Mouse (Mus musculus): ENCODE data around the gene Samm50. TPM values are rescaled to one million over a fixed set of nuclear protein-coding genes. Genes with fewer than 3 reads are reported as not detected.

Samm50 gene
- total and polyA plus RNA-seq, 2 experiments from 2014 or later: 39.7 to 90.9 TPM

- ATAC-seq (ENCODE audit: low FRiP score): peak; percentile 58
- no peaks in the 10 kb centered on the region for H3K27me3 ChIP-seq (ENCODE audit: insufficient read depth, low read length)
- H3K9me3 ChIP-seq (ENCODE audit: low read length): no peaks in the 10 kb centered on the region
- peak; percentile 94 for DNase-seq (ENCODE audit: low spot score)
- 1% methylated on average over 28 of the region's 28 CpGs for WGBS
- TF ChIP-seq CTCF (IDR thresholded peaks at IDR 0.05): peak; percentile 28
- H3K27ac ChIP-seq (ENCODE audit: low read depth, low read length): peak overlapping the region; percentile 77
- H3K4me1 ChIP-seq (ENCODE audit: insufficient read depth, low read length): 0 out of 2 replicates have a peak, but pooled peaks cover 4% of the 10 kb centered on the region
- peak overlapping the region; percentile 73 for H3K4me2 ChIP-seq (ENCODE audit: low read depth, low read length, poor library complexity, severe bottlenecking)
- no peaks in the 10 kb centered on the region for H3K36me3 ChIP-seq (ENCODE audit: insufficient read depth, low read length)
- H3K4me3 ChIP-seq (ENCODE audit: low read depth, low read length): peak overlapping the region; percentile 58
- peak overlapping the region; percentile 75 for H3K9ac ChIP-seq (replicated peaks; ENCODE audit: low read length, poor library complexity, severe bottlenecking)
Observed at GRCm38 (mm10) chr15:84168170-84169161, 23.6 kb upstream of the Samm50 start.

DNA sequence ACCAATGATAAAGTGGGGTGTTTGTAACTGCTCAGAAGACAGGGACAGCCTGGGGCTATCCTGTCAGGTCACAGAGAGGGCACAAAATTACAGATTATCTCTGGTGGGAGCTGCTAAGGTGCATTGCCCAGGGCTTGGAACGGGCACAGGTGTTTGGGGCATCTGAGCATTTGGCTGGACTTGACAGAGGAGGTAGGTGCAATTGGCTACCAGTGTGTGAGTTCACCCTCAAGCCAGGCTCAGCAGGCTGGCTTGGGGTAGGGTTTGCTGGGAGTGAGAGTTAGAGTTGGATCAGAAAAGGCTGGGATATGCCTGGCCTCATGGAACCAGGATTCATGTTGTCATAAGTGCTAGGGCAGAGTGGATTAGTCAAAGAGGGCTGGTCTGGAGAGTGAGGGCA, 22.5 kb upstream of the Samm50 start:
- DNase-seq (ENCODE audit: low spot score) (no peak), ATAC-seq (ENCODE audit: low FRiP score) (no peak)
- H3K4me2 ChIP-seq (ENCODE audit: low read depth, low read length, poor library complexity, severe bottlenecking): peak overlapping the region; percentile 73
- no peaks in the 10 kb centered on the region for H3K9me3 ChIP-seq (ENCODE audit: low read length)
- H3K36me3 ChIP-seq (ENCODE audit: insufficient read depth, low read length): peaks cover 3% of the 10 kb centered on the region; the same call in 1 of the 2 replicates
- H3K4me3 ChIP-seq (ENCODE audit: low read depth, low read length): no peak overlapping the region
- no peak overlapping the region for H3K9ac ChIP-seq (replicated peaks; ENCODE audit: low read length, poor library complexity, severe bottlenecking)
- WGBS: 70% methylated on average over 1 of the region's 1 CpGs
- no peak overlapping the region for H3K27ac ChIP-seq (ENCODE audit: low read depth, low read length)
- H3K27me3 ChIP-seq (ENCODE audit: insufficient read depth, low read length): no peaks in the 10 kb centered on the region
- TF ChIP-seq CTCF (IDR thresholded peaks at IDR 0.05): no peak
- H3K4me1 ChIP-seq (ENCODE audit: insufficient read depth, low read length): 0 out of 2 replicates have a peak, but pooled peaks cover 4% of the 10 kb centered on the region

DNA sequence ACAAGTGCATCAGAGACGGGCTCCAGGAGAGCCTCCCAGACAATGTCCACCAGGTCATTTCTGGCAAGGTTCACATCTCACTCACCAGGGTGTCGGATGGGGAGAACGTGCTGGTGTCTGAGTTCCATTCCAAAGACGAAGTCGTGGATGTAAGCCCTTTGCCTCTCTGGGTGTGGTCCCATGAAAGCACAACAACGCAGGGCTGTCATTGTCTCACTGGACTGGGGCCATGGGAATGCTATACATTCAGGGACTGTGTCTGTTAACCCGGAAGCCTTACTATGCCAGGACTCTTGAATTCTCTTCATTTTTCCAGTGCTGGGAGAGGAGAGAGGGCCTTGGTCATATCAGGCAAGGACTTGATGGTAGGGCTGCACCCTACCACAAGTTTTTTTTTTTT, 20.9 kb upstream of the Samm50 start:
- WGBS: 85% methylated on average over 7 of the region's 7 CpGs
- Histone ChIP-seq H3K27ac (ENCODE audit: low read depth, low read length) (no peak overlapping the region), H3K36me3 (ENCODE audit: insufficient read depth, low read length) (peaks cover 9% of the 10 kb centered on the region; the same call in 1 of the 2 replicates), H3K9ac (replicated peaks; ENCODE audit: low read length, poor library complexity, severe bottlenecking) (no peak overlapping the region), H3K9me3 (ENCODE audit: low read length) (no peaks in the 10 kb centered on the region), H3K4me3 (ENCODE audit: low read depth, low read length) (no peak overlapping the region), H3K4me1 (ENCODE audit: insufficient read depth, low read length) (0 out of 2 replicates have a peak, but pooled peaks cover 4% of the 10 kb centered on the region), H3K4me2 (ENCODE audit: low read depth, low read length, poor library complexity, severe bottlenecking) (no peak overlapping the region), H3K27me3 (ENCODE audit: insufficient read depth, low read length) (no peaks in the 10 kb centered on the region)
- TF ChIP-seq CTCF (IDR thresholded peaks at IDR 0.05): no peak
- ATAC-seq (ENCODE audit: low FRiP score) (no peak), DNase-seq (ENCODE audit: low spot score) (no peak)

- Histone ChIP-seq H3K9me3 (ENCODE audit: low read length) (no peaks in the 10 kb centered on the region), H3K27me3 (ENCODE audit: insufficient read depth, low read length) (no peaks in the 10 kb centered on the region), H3K4me3 (ENCODE audit: low read depth, low read length) (no peak overlapping the region), H3K36me3 (ENCODE audit: insufficient read depth, low read length) (peaks cover 26% of the 10 kb centered on the region), H3K4me2 (ENCODE audit: low read depth, low read length, poor library complexity, severe bottlenecking) (no peak overlapping the region), H3K27ac (ENCODE audit: low read depth, low read length) (no peak overlapping the region), H3K9ac (replicated peaks; ENCODE audit: low read length, poor library complexity, severe bottlenecking) (no peak overlapping the region), H3K4me1 (ENCODE audit: insufficient read depth, low read length) (no peaks in the 10 kb centered on the region)
- DNase-seq (ENCODE audit: low spot score): no peak
- TF ChIP-seq CTCF (IDR thresholded peaks at IDR 0.05): no peak
- no peak for ATAC-seq (ENCODE audit: low FRiP score)
- WGBS: 93% methylated on average over 9 of the region's 9 CpGs
Observed at GRCm38 (mm10) chr15:84178733-84179132, 13.3 kb upstream of the Samm50 start.

DNA sequence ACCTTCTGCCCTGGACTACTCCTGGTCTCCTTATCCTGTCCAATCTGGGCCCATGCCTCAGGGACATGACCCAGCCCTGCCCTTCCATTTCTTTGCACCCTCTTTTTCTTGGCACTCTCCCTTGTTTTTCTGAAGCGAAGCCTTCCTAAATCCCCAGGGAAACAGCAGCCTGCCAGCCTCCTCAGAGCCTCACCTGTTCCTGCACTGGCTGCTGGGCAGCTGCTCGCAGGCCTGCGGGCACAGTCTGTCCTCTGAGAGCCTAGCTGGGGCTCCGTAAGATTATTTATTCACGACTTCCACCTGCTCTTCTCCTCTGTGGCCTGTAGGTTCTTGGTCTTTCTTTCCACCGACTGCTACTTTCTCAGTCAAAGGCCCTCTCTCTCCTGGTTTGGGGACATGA, 10.0 kb upstream of the Samm50 start:
- no peaks in the 10 kb centered on the region for H3K9me3 ChIP-seq (ENCODE audit: low read length)
- no peaks in the 10 kb centered on the region for H3K27me3 ChIP-seq (ENCODE audit: insufficient read depth, low read length)
- no peaks in the 10 kb centered on the region for H3K4me1 ChIP-seq (ENCODE audit: insufficient read depth, low read length)
- WGBS: 62% methylated on average over 6 of the region's 6 CpGs
- no peak overlapping the region for H3K4me2 ChIP-seq (ENCODE audit: low read depth, low read length, poor library complexity, severe bottlenecking)
- ATAC-seq (ENCODE audit: low FRiP score) (no peak), DNase-seq (ENCODE audit: low spot score) (no peak)
- no peak overlapping the region for H3K27ac ChIP-seq (ENCODE audit: low read depth, low read length)
- H3K9ac ChIP-seq (replicated peaks; ENCODE audit: low read length, poor library complexity, severe bottlenecking): no peak overlapping the region
- H3K4me3 ChIP-seq (ENCODE audit: low read depth, low read length): no peak overlapping the region
- peaks cover 14% of the 10 kb centered on the region; the same call in 1 of the 2 replicates for H3K36me3 ChIP-seq (ENCODE audit: insufficient read depth, low read length)
- no peak for TF ChIP-seq CTCF (IDR thresholded peaks at IDR 0.05)

DNA sequence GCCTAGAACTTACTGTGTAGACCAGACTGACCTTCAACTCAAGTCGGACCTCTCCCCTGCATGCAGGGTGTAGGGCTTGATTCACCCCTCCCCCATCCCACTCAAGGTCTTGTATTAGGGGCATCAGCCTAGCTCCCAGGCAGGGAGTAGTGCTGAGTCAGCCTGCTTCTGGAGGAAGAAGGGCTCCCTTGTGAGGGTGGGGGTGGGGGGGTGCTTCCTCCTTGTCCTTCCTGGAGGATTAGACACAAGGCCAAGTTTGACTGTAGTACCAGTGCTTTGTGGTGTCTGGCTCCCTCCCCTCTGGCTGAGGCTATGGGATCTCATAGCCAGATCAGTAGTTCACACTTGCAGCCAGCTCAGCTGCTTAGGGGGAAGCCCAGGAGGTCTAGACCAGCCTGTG, 8.1 kb upstream of the Samm50 start:
- no peak for ATAC-seq (ENCODE audit: low FRiP score)

More for the DNA sequence above, 8.1 kb upstream of the Samm50 start:
- H3K4me1 ChIP-seq (ENCODE audit: insufficient read depth, low read length): no peaks in the 10 kb centered on the region
- 20% methylated on average over 1 of the region's 1 CpGs for WGBS
- H3K4me3 ChIP-seq (ENCODE audit: low read depth, low read length): no peak overlapping the region
- no peak overlapping the region for H3K27ac ChIP-seq (ENCODE audit: low read depth, low read length)
- no peaks in the 10 kb centered on the region for H3K9me3 ChIP-seq (ENCODE audit: low read length)
- peaks cover 10% of the 10 kb centered on the region; the same call in 1 of the 2 replicates for H3K36me3 ChIP-seq (ENCODE audit: insufficient read depth, low read length)
- no peaks in the 10 kb centered on the region for H3K27me3 ChIP-seq (ENCODE audit: insufficient read depth, low read length)
- TF ChIP-seq CTCF (IDR thresholded peaks at IDR 0.05): no peak
- no peak for DNase-seq (ENCODE audit: low spot score)
- H3K9ac ChIP-seq (replicated peaks; ENCODE audit: low read length, poor library complexity, severe bottlenecking): no peak overlapping the region
- no peak overlapping the region for H3K4me2 ChIP-seq (ENCODE audit: low read depth, low read length, poor library complexity, severe bottlenecking)

Measured in midbrain, postnatal 0 days (tissue).